Comparison of ENCODE assay signal across 26 mouse cellular contexts in the genomic region with DNA sequence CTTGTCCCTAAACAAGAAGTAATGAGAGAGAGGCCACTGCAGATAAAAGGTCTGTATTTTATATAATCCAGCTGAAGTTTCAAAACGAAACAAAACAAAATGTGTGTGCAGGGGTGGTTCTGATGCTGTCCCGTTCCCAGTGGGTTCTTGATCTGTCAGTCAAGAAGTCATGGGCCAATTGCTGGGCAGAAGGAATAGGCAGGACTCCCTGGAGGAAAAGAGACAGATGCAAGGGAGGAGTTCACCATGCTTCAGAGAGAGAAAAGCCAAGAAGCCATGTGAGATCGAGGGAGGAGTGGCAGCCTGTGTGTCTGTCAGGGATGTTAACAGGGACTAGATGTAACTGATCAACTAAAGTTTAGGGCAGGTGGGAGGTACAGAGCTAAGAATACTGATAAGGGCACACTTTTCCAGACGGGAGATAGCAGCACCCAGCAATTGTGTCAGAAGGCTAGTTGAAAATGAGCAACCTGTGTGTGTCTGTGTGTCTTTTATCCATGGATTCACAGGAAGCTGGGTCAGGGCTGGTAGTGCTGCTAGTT. TPM values are rescaled to one million over a fixed set of nuclear protein-coding genes. Genes with fewer than 3 reads are reported as not detected.
A peak's percentile ranks its signal among the peaks of the same experiment; 100 is the strongest.
DNase-seq lines count a peak whose midpoint lies in the region; ATAC-seq lines count a peak whose summit lies in the region.
"Had no signal": no experiment of that assay in that cellular context is flagged by ENCODE, and none has a peak within 500 bp of the region (broad histone marks: within the 10 kb centered on the region; RNA-seq: fewer than 3 reads in every experiment).

No protein-coding gene starts in this region.

- no peak overlapping the region for H3K4me2 ChIP-seq in embryonic facial prominence, embryonic 13.5 days
- H3K4me2 ChIP-seq: heart, embryonic 13.5 days; limb, embryonic 13.5 days; liver, embryonic 15.5 days; midbrain, embryonic 12.5 days had no signal

- no peaks in the 10 kb centered on the region for H3K9me3 ChIP-seq in embryonic facial prominence, embryonic 13.5 days
- H3K9me3 ChIP-seq in embryonic facial prominence, embryonic 10.5 days = no peaks in the 10 kb centered on the region
- H3K9me3 ChIP-seq in megakaryocyte, embryonic 14.5 days = peaks cover 5% of the 10 kb centered on the region; the same call in 1 of the 2 replicates
- H3K9me3 ChIP-seq: heart, embryonic 13.5 days; limb, embryonic 13.5 days; liver, embryonic 15.5 days; midbrain, embryonic 12.5 days had no signal

- H3K4me3 ChIP-seq in embryonic facial prominence, embryonic 13.5 days = no peak overlapping the region
- H3K4me3 ChIP-seq in embryonic facial prominence, embryonic 10.5 days = no peak overlapping the region
- H3K4me3 ChIP-seq in megakaryocyte, embryonic 14.5 days (replicated peaks) = peak overlapping the region; percentile 62
- H3K4me3 ChIP-seq: heart, embryonic 13.5 days; layer of hippocampus, adult 2 months; limb, embryonic 13.5 days; liver, embryonic 15.5 days; midbrain, embryonic 12.5 days had no signal

- peaks cover 20% of the 10 kb centered on the region; the same call in 1 of the 2 replicates for H3K36me3 ChIP-seq in embryonic facial prominence, embryonic 13.5 days
- H3K36me3 ChIP-seq in embryonic facial prominence, embryonic 10.5 days (replicated peaks) = peaks cover 28% of the 10 kb centered on the region
- peaks cover 33% of the 10 kb centered on the region for H3K36me3 ChIP-seq in megakaryocyte, embryonic 14.5 days (replicated peaks; ENCODE audit: low read length)

- H3K27ac ChIP-seq in embryonic facial prominence, embryonic 13.5 days = no peak overlapping the region
- no peak overlapping the region for H3K27ac ChIP-seq in embryonic facial prominence, embryonic 10.5 days (replicated peaks)
- H3K27ac ChIP-seq: heart, embryonic 13.5 days; layer of hippocampus, adult 2 months; limb, embryonic 13.5 days; liver, embryonic 15.5 days; midbrain, embryonic 12.5 days had no signal

- H3K4me1 ChIP-seq in embryonic facial prominence, embryonic 13.5 days = no peaks in the 10 kb centered on the region
- no peaks in the 10 kb centered on the region for H3K4me1 ChIP-seq in embryonic facial prominence, embryonic 10.5 days
- peaks cover 14% of the 10 kb centered on the region for H3K4me1 ChIP-seq in megakaryocyte, embryonic 14.5 days
- H3K4me1 ChIP-seq: heart, embryonic 13.5 days; limb, embryonic 13.5 days; liver, embryonic 15.5 days; midbrain, embryonic 12.5 days had no signal

- peak overlapping the region; percentile 40; the same call in 1 of the 2 replicates for H3K9ac ChIP-seq in embryonic facial prominence, embryonic 13.5 days
- H3K9ac ChIP-seq: heart, embryonic 13.5 days; limb, embryonic 13.5 days; liver, embryonic 15.5 days; midbrain, embryonic 12.5 days had no signal

- H3K27me3 ChIP-seq in embryonic facial prominence, embryonic 13.5 days = no peaks in the 10 kb centered on the region
- no peaks in the 10 kb centered on the region for H3K27me3 ChIP-seq in embryonic facial prominence, embryonic 10.5 days (replicated peaks; ENCODE audit: low read depth, poor library complexity, severe bottlenecking)
- H3K27me3 ChIP-seq in megakaryocyte, embryonic 14.5 days (replicated peaks) = no peaks in the 10 kb centered on the region
- H3K27me3 ChIP-seq: heart, embryonic 13.5 days; limb, embryonic 13.5 days; liver, embryonic 15.5 days; midbrain, embryonic 12.5 days; Patski had no signal

- WGBS in embryonic facial prominence, embryonic 13.5 days = 71% methylated on average over 4 of the region's 4 CpGs
- WGBS in embryonic facial prominence, embryonic 10.5 days = 81% methylated on average over 4 of the region's 4 CpGs

- no peak for ATAC-seq in embryonic facial prominence, embryonic 13.5 days (ENCODE audit: insufficient number of reproducible peaks, insufficient read depth, low FRiP score, low TSS enrichment, low read depth)
- no peak for ATAC-seq in megakaryocyte, adult 5-6 weeks (ENCODE audit: poor library complexity, severe bottlenecking)
- peak; percentile 27; the same call in 1 of the 2 replicates for ATAC-seq in common myeloid progenitor, adult 5-6 weeks (replicated peaks; ENCODE audit: low read depth, poor library complexity, severe bottlenecking)
- ATAC-seq in megakaryocyte-erythroid progenitor cell, adult 5-6 weeks (replicated peaks; ENCODE audit: low FRiP score, low TSS enrichment, poor library complexity, severe bottlenecking) = peak; percentile 62
- ATAC-seq: activated CD4-positive, CD25-positive, alpha-beta regulatory T cell, adult 4 months; forebrain, embryonic 16.5 days; Patski had no signal

- DNase-seq in embryonic facial prominence, embryonic 10.5 days (ENCODE audit: low spot score) = no peak
- DNase-seq in adrenal gland, postnatal 4 days (ENCODE audit: low spot score in 2 of 2) = no peak
- no peak for DNase-seq in left cerebral cortex, adult 18-20 months (ENCODE audit: low spot score in 2 of 2)
- DNase-seq: adrenal gland, postnatal 10 days; cerebellum, adult 11-12 months; embryo, embryonic 11 days; gastrocnemius, postnatal 14 days; heart, postnatal 14 days; kidney, adult 9 months; kidney, postnatal 14 days; lung, postnatal 4 days; right cerebral cortex, postnatal 25 days; thymus, postnatal 14 days had no signal

RNA-seq across cellular contexts. Expression of gene Rab31, which starts 54.8 kb away (rescaled TPM):
- 59.8 and 61.2 TPM in 2 replicates for polyA plus RNA-seq in embryonic facial prominence, embryonic 13.5 days (2015; fragmentation: Nextera tagmentation; extraction: Ambion mirVana)
- 54.6 and 58.7 TPM in 2 replicates for polyA plus RNA-seq in embryonic facial prominence, embryonic 10.5 days (2016; fragmentation: Nextera tagmentation; extraction: Ambion mirVana)
- polyA plus RNA-seq in megakaryocyte, embryonic 14.5 days (2012; ENCODE audit: insufficient read depth, low replicate concordance) = 2.8 TPM in 1 of 2 replicates, not detected in the other
- 50.9 and 56.6 TPM in 2 replicates for total RNA-seq in megakaryocyte, adult 5-6 weeks (2015)
- 85.0 and 90.9 TPM in 2 replicates for total RNA-seq in megakaryocyte, adult 5-6 weeks (2017)
- 45.9 and 56.4 TPM in 2 replicates for total RNA-seq in common myeloid progenitor, adult 5-6 weeks (2017)
- 1.3 and 4.3 TPM in 2 replicates for total RNA-seq in megakaryocyte-erythroid progenitor cell, adult 5-6 weeks (2014; fragmentation: Nextera tagmentation)
- 3.4 and 4.4 TPM in 2 replicates for total RNA-seq in megakaryocyte-erythroid progenitor cell, adult 5-6 weeks (2017)
- 10 to 100 TPM; 43.3 to 46.2 TPM for total RNA-seq in adrenal gland, postnatal 4 days (2021)
- total RNA-seq in left cerebral cortex, adult 18-20 months (2021) = 10 to 100 TPM; 50.2 to 51.1 TPM

Comparison
In these comparisons a context has a peak if more than half of its experiments do, and no peak if none do; other contexts are left out.
1. ATAC-seq: peak in common myeloid progenitor, adult 5-6 weeks (single experiment) and megakaryocyte-erythroid progenitor cell, adult 5-6 weeks (single experiment); none in embryonic facial prominence, embryonic 13.5 days (single experiment) and megakaryocyte, adult 5-6 weeks (single experiment).